Mouse (Mus musculus): ENCODE measurements around the gene E2f7.
"Not testable (repeated sequence)": the region's sequence is repeated elsewhere in the genome, so short reads cannot be mapped to it uniquely, and the experiment has no call there.

The E2f7 gene

DNA sequence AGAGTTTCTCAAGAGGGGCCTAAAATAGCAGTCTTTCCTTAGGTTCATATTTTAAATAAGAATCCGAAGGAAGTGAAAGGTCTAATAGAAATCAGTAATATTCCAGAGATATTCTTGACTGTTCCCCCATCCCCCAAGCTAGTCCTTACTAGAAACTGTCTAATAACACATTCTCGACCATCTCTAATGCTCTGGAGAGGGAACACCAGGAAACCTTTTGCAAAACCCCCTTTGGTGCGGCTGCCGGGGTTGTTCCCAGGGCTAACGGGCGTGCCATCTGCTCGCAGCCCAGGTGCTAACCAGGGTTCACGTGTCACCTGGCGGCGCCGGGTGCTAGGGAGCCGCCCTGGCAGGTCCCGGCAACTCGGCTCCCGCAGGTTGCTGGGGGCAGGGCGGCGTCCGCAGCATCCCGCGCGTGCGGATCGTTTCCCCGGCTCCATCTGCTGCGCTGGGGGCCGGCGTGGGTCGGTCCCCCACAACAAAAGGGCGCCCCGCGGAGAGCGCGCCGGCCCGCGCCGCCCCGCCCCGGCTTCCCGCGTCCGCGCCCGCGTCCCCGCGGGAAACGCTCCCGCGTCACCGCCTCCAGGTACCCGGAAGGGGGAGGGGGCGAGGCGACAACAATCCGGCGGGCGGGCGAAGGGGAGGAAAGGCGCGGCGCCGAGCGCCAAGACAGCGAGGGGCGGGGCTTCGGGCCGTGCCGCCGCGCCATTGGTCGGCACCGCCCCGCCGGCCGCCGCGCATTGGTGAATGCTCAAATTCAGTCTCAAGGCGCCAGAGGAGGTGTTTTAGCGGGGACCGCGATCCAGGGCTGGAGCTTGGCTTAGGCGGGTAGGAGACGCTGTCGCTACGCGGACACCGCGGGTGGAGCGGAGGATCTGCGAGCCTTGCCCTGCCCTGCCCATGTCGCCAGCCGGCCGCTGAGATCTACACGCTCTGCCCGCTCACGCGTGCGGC is at the start of gene E2f7:
Gene E2f7 (plus strand): TSS at position 754 of the 954 bp plus-strand sequence.
- DNase-seq (ENCODE audit: low spot score) = peak; percentile 36

- no peak for DNase-seq (ENCODE audit: low spot score)
Observed at GRCm38 (mm10) chr10:110701276-110701675, 44.0 kb upstream of the E2f7 start.

- no peak for DNase-seq (ENCODE audit: low spot score)
Observed at GRCm38 (mm10) chr10:110705672-110706071, 39.6 kb upstream of the E2f7 start.

GRCm38 (mm10) chr10:110707390-110708113 is 37.7 kb upstream of the E2f7 start:
- no peak for DNase-seq (ENCODE audit: low spot score)

DNA sequence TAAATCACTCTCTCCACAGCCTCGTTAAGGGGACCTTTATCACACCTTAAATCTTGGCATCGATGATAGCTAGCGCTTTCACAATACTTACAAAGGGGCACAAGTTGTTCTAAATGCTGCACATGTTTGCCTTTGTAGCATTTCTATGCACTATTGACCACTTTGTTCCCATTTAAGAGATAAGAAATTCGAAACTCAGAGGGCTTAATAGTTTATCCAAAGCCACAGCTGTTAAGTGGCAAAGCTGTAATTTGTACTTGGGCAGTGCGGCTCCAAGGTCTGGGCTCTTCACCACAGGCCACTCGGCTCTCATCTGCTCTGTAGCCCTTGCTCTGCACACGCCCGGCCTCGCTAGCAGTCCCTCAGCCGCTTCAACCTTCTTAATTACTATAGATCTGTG is 28.4 kb upstream of the E2f7 start:
- no peak for DNase-seq (ENCODE audit: low spot score)

- no peak for DNase-seq (ENCODE audit: low spot score)
Observed at GRCm38 (mm10) chr10:110726431-110726830, 18.8 kb upstream of the E2f7 start.

DNA sequence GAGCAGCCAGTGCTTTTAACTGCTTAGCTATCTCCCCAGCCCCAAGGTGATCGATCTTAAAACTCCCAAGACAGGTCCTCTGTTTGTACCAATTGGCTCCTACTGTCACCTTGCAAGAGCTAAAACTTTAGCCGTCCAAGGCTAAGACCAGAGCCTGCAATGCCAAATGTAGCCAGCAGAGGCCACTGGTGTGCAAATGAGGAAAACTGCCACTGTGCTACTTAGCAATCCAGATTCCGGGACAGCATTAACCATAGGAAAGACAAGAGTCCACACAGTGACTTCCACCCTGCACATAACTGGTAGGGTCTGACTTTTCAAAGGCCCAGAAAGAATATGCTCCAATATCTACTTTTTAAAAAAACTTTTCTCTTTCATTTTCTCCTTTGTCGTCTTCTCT is 17.4 kb upstream of the E2f7 start:
- DNase-seq (ENCODE audit: low spot score) = no peak

- DNase-seq (ENCODE audit: low spot score) = no peak
Observed at GRCm38 (mm10) chr10:110733343-110733742, 11.9 kb upstream of the E2f7 start.

- no peak for DNase-seq (ENCODE audit: low spot score)
Observed at GRCm38 (mm10) chr10:110743701-110744100, 1.5 kb upstream of the E2f7 start.

GRCm38 (mm10) chr10:110744120-110744519 is 1.1 kb upstream of the E2f7 start:
- no peak for DNase-seq (ENCODE audit: low spot score)

- DNase-seq (ENCODE audit: low spot score) = no peak
Observed at GRCm38 (mm10) chr10:110745640-110746032, 397 bp downstream of the E2f7 start.

DNA sequence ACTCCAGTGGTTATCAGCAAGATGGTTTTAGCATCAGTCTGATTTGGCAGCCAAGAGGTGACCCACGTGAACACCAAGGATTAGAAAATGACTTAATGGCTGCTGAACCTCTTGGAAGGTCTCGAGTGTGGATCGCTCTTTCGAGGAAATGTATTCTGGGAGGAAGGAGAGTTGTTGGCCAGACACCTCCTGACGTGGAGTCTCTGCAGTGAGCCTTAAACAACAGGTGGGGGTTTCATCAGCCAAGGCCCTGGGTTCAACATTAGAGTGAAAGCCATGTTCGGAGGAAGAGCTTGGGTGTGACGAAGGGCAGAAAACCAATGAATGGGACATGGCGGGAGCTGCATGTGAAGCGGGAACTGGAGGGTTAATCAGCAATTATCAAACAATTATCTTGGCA is 3.8 kb downstream of the E2f7 start:
- DNase-seq (ENCODE audit: low spot score) = no peak

DNA sequence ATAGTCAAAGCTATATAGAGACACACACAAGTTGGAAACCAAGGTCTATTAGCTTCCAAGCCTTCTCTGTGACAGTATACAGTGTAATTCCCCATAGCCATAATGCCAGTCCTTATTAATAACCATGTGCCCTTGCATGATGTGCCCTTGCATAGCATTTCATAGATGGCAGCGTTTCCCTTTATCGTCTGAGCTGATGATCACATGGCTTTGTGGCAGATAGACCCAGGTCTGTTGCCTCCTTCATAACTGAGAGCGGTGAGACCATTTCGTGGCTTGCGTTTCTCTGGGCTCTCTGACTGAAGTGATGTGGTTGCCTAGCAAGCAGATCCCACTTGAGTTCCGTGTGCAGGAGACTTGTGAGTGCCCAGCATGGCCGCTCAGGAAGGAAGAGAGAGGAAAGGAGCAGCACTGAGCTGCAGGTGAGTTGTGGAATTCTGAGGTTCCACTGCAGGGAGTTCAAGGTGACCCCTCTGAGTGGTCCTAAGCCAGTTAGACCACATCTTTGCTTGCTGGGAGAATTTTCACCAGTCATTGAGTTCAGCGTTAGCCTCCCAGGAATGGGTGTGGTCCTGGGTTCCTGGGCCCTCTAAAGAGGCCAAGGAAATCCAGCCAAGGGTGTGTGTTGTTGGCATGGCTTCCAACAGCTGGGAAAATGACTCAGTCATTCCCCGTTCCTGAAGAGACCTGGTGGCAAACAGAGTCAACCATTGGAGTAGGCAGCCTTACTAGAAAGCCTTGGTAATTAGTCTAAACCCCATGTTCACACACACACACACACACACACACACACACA is 4.5 kb downstream of the E2f7 start:
- DNase-seq (ENCODE audit: low spot score) = no peak

- DNase-seq (ENCODE audit: low spot score) = no peak
Observed at GRCm38 (mm10) chr10:110752849-110753248, 7.6 kb downstream of the E2f7 start.

- no peak for DNase-seq (ENCODE audit: low spot score)
Observed at GRCm38 (mm10) chr10:110755556-110755955, 10.3 kb downstream of the E2f7 start.

GRCm38 (mm10) chr10:110756271-110756793 is 11.1 kb downstream of the E2f7 start:
- no peak for DNase-seq (ENCODE audit: low spot score)

- not testable (repeated sequence) for DNase-seq (ENCODE audit: low spot score)
Observed at GRCm38 (mm10) chr10:110760552-110760951, 15.3 kb downstream of the E2f7 start.

DNA sequence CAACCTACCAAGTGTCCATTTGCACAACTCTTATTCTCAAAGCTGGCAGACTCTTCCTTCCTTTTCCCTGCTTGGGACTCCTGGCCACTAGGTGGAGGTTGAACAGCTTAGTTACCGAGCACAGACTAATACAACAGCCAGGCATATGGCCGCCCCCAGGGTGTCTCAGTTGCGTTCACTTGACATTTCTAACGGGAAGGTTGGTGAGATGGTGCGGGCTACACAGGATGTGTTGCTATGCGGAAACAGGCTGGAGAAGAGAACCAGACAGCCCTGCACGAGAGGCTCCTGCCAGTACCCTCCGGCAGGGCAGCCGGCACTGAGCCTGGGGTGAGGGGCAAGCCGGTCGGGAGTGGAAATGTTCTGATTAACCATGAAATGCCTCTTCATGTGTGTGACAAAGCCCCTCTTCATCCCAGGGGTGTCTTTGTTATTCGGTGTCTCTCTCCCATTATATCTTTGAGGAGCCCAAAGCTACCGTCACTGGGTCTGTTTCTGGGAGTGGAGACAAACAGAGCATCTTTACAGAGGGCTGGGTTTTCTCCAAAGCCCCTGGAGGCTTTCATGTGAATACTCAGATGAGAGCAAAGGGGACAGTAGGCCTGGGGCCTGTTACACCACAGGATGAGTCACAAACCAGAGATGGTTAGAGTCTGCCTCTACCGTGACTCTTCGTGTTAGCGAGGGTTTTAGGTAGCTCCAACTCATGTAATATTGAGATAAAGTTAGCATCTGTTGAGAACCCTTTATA is 17.1 kb downstream of the E2f7 start:
- DNase-seq (ENCODE audit: low spot score) = no peak

GRCm38 (mm10) chr10:110763416-110763815 is 18.2 kb downstream of the E2f7 start:
- no peak for DNase-seq (ENCODE audit: low spot score)

DNA sequence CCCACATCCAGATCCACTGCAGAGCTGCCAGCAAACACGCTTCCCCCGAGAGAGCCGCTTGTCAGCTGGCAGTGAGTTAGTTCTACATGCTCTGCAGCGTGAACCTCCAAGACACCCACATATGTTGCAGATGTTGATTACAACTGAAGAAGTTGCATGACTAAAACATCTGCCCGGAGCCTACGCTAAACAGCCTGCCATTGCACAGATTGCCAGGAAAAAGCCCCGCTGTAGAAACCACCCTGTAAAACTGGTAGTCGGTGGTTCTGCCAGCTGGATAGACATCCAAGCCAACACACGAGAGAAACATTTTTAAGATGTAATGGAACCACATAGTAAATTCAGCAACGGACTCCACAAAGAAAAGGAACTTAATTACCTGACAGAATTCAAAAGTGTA is 24.3 kb downstream of the E2f7 start:
- DNase-seq (ENCODE audit: low spot score) = no peak

DNA sequence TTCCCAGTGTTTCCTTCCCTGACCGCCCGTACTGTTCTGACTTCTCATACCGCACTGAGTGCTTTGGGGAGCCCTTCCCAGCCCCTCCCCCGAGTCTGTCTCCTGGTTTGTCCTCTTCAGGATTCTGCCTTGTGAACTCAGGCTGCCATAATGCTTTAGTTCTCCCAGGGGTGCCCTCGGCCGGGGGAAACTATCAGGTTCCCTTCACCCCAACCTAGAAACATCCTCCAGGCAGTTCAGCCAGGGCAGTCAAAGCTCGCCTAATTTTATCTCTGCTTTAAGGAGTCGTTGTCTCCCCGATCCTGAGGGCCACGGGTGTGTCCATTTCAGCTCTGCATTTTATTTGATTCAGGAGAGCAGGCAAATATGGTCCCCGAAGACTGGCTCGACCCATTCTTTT is 28.0 kb downstream of the E2f7 start:
- DNase-seq (ENCODE audit: low spot score) = no peak
